Mouse (Mus musculus) kidney, adult 2 months (tissue): Measurements from ENCODE around the gene Sept11.

ENCODE experiments used
- CTCF ChIP-seq: fragments of 200-500 bp; conservative IDR thresholded peaks from 2 replicates; pipeline ENCODE4 v1.5.1; 2011; ENCODE audit warnings: low read depth, mild to moderate bottlenecking, control low read depth, low read length, moderate library complexity, mixed read lengths; ENCODE audit not compliant: insufficient read depth, insufficient read length
- POLR2A ChIP-seq: fragments of 200-500 bp; IDR thresholded peaks from one replicate; pipeline ENCODE4 v1.6.1; 2011; ENCODE audit warnings: low read depth, low read length, control low read depth

- TF ChIP-seq CTCF (no peak), POLR2A (no peak)
Measured at GRCm38 (mm10) chr5:93103603-93104002, 10.4 kb downstream of the Sept11 start.
